Mouse (Mus musculus) ES-E14 (cell line): ENCODE data around the gene Slc26a6.

ENCODE experiments used
- CHD2 ChIP-seq: IDR thresholded peaks from 2 replicates; pipeline ENCODE4 v1.6.1; 2014; ENCODE audit warnings: mild to moderate bottlenecking, low read depth, low read length, inconsistent platforms
- HCFC1 ChIP-seq: IDR thresholded peaks from 2 replicates; pipeline ENCODE4 v1.6.1; 2012; ENCODE audit warnings: low read length, inconsistent platforms, borderline replicate concordance; ENCODE audit not compliant: insufficient read depth
- MAFK ChIP-seq: IDR thresholded peaks from 2 replicates; pipeline ENCODE4 v1.6.1; 2014; ENCODE audit warnings: mild to moderate bottlenecking, low read depth, low read length, inconsistent platforms; ENCODE audit not compliant: insufficient read depth
- ZNF384 ChIP-seq: IDR thresholded peaks from 2 replicates; pipeline ENCODE4 v1.6.1; 2012; ENCODE audit warnings: low read depth, low read length, inconsistent platforms

DNA sequence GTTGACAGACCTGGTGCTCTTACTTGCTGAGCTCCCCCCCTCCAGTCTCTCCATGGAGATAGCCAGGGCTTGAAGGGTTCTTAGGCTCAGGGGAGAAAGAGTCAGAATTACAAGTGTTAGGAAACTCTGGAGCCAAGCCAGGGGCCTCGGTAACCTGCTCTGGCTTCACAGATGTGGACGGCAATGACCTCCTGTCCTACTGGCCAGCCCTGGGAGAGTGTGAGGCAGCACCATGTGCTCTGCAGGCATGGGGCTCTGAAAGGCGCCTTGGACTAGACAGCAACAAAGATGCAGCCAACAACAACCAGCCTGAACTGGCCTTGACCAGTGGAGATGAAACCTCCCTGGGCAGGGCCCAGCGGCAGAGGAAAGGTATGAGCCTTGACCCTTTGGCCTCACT is 5.7 kb upstream of the Slc26a6 start:
- TF ChIP-seq ZNF384: no peak
- TF ChIP-seq HCFC1: no peak
- no peak for TF ChIP-seq CHD2
- TF ChIP-seq MAFK: no peak
